Mouse (Mus musculus) midbrain, embryonic 12.5 days (tissue): Measurements from ENCODE around the gene Col9a1. TPM values are rescaled to one million over a fixed set of nuclear protein-coding genes. Genes with fewer than 3 reads are reported as not detected.

Source experiments
- ATAC-seq: fragments of 200-750 bp; cut with Nextera tagmentation; 2 replicates; pipeline ENCODE4 v1.8.0; 2017; ENCODE audit warnings: low read depth, moderate TSS enrichment, moderate library complexity; ENCODE audit not compliant: low FRiP score
- H3K27ac ChIP-seq: fragments of 300-500 bp; sonication (generic); replicated peaks from 2 replicates; pipeline ENCODE4 v1.5.1; 2016; ENCODE audit warnings: mild to moderate bottlenecking
- H3K27me3 ChIP-seq: fragments of 300-500 bp; sonication (generic); 2 replicates; pipeline ENCODE4 v1.6.1; 2016; ENCODE audit warnings: mild to moderate bottlenecking
- H3K36me3 ChIP-seq: fragments of 300-500 bp; sonication (generic); 2 replicates; pipeline ENCODE4 v1.6.1; 2016
- H3K4me1 ChIP-seq: fragments of 300-500 bp; sonication (generic); 2 replicates; pipeline ENCODE4 v1.6.1; 2016
- H3K4me2 ChIP-seq: fragments of 300-500 bp; sonication (generic); replicated peaks from 2 replicates; pipeline ENCODE4 v1.6.1; 2016; ENCODE audit warnings: mild to moderate bottlenecking, moderate library complexity
- H3K4me3 ChIP-seq: fragments of 300-500 bp; sonication (generic); 2 replicates; pipeline ENCODE4 v1.5.1; 2016; ENCODE audit warnings: mild to moderate bottlenecking
- H3K9ac ChIP-seq: fragments of 300-500 bp; sonication (generic); replicated peaks from 2 replicates; pipeline ENCODE4 v1.6.1; 2016; ENCODE audit warnings: mild to moderate bottlenecking, moderate library complexity
- H3K9me3 ChIP-seq: fragments of 300-500 bp; sonication (generic); 2 replicates; pipeline ENCODE4 v1.6.1; 2016; ENCODE audit warnings: mild to moderate bottlenecking
- WGBS: fragments of 180-500 bp; shearing (Covaris S2); methylation state at CpG from one replicate; pipeline ENCODE4 v1.1.7; 2016; 5-methylcytosine and 5-hydroxymethylcytosine counted together
- polyA plus RNA-seq: library from polyadenylated mRNA; unstranded; fragments of >200 nt; fragmentation: Nextera tagmentation; extraction: Ambion mirVana; gene quantifications from 2 replicates; pipeline ENCODE4 v1.2.1, GENCODE M21; 2016

Col9a1 gene
- 10.8 and 23.4 TPM in 2 replicates for polyA plus RNA-seq

- H3K9ac ChIP-seq, result no peak within 1 kb of the TSS
- 82% methylated on average over 6 of the region's 6 CpGs for WGBS
Measured at GRCm38 (mm10) chr1:24177224-24177851, at the start of gene Col9a1. Col9a1 (plus strand) TSS chr1:24177610.

DNA sequence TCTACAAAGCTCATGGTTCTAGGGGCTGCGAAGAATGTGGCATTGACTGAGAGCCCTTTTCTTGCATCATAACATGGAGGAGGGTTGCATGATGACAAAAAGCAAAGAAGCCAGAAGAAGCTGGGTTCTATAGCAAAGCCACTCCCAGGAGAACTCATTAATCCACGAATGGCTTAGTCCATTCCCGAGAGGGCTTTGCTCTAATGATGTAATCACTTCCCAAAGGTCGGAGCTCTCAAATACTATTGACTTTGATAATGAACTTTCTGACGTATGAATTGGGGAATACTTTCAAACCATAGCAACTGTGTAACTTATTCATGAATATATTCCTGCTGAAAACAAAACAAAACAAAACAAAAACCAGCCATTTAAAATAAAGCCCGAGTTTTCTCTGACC lies 49.5 kb upstream of the Col9a1 start:
- Histone ChIP-seq H3K4me3 (no peak overlapping the region), H3K9ac (no peak overlapping the region), H3K36me3 (no peaks in the 10 kb centered on the region), H3K9me3 (no peaks in the 10 kb centered on the region), H3K27ac (no peak overlapping the region), H3K4me2 (no peak overlapping the region), H3K4me1 (no peaks in the 10 kb centered on the region), H3K27me3 (no peaks in the 10 kb centered on the region)
- 53% methylated on average over 6 of the region's 6 CpGs for WGBS
- no peak for ATAC-seq

More at GRCm38 (mm10) chr1:24177224-24177851, at the start of gene Col9a1:
- Histone ChIP-seq H3K36me3 (no peaks in the 10 kb centered on the region), H3K4me2 (no peak within 1 kb of the TSS), H3K4me1 (no peaks in the 10 kb centered on the region), H3K9me3 (no peaks in the 10 kb centered on the region), H3K27me3 (no peaks in the 10 kb centered on the region), H3K27ac (no peak within 1 kb of the TSS), H3K4me3 (no peak within 1 kb of the TSS)
- no peak for ATAC-seq

GRCm38 (mm10) chr1:24133853-24134252 lies 43.6 kb upstream of the Col9a1 start:
- no peak overlapping the region for H3K27ac ChIP-seq
- H3K4me2 ChIP-seq, result peak overlapping the region; percentile 19
- no peaks in the 10 kb centered on the region for H3K4me1 ChIP-seq
- no peaks in the 10 kb centered on the region for H3K36me3 ChIP-seq
- no peaks in the 10 kb centered on the region for H3K27me3 ChIP-seq
- no peak overlapping the region for H3K9ac ChIP-seq
- no peaks in the 10 kb centered on the region for H3K9me3 ChIP-seq
- no peak overlapping the region for H3K4me3 ChIP-seq
- WGBS, result 45% methylated on average over 19 of the region's 19 CpGs
- peak; percentile 25; the same call in 1 of the 2 replicates for ATAC-seq

GRCm38 (mm10) chr1:24134792-24135191 lies 42.6 kb upstream of the Col9a1 start:
- no peak overlapping the region for H3K27ac ChIP-seq
- no peak overlapping the region for H3K9ac ChIP-seq
- peak; percentile 64 for ATAC-seq
- WGBS, result 12% methylated on average over 1 of the region's 1 CpGs
- H3K9me3 ChIP-seq, result no peaks in the 10 kb centered on the region
- peaks cover 3% of the 10 kb centered on the region; the same call in 1 of the 2 replicates for H3K4me1 ChIP-seq
- H3K27me3 ChIP-seq, result no peaks in the 10 kb centered on the region
- H3K4me2 ChIP-seq, result no peak overlapping the region
- no peak overlapping the region for H3K4me3 ChIP-seq
- H3K36me3 ChIP-seq, result no peaks in the 10 kb centered on the region

- Histone ChIP-seq H3K9me3 (no peaks in the 10 kb centered on the region), H3K9ac (no peak overlapping the region), H3K27me3 (no peaks in the 10 kb centered on the region), H3K4me1 (peaks cover 4% of the 10 kb centered on the region; the same call in 1 of the 2 replicates), H3K27ac (no peak overlapping the region), H3K36me3 (no peaks in the 10 kb centered on the region), H3K4me2 (no peak overlapping the region), H3K4me3 (no peak overlapping the region)
- WGBS, result 14% methylated on average over 3 of the region's 3 CpGs
- ATAC-seq, result no peak
Measured at GRCm38 (mm10) chr1:24137133-24137532, 40.3 kb upstream of the Col9a1 start.

DNA sequence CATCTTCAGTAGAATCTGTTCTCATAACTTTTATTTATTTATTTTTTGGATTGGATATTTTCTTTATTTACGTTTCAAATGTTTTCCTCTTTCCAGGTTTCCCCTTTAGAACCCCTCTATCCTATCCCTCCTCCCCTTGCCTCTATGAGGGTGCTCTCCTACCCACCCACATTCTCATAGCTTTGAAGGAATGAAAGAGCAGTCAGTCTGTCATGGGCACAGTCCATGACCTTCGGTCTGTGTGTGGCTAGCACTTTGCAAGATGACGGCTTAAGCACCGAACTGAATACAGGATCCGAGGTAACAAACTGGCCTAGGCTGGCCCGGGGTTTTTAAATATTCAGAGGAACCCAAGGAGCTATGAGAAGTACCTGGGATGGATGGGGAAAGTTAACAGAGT lies 36.9 kb upstream of the Col9a1 start:
- ATAC-seq, result 0 out of 2 replicates have a peak, but pooled peaks have one; percentile 44
- 51% methylated on average over 6 of the region's 6 CpGs for WGBS
- no peaks in the 10 kb centered on the region for H3K9me3 ChIP-seq

DNA sequence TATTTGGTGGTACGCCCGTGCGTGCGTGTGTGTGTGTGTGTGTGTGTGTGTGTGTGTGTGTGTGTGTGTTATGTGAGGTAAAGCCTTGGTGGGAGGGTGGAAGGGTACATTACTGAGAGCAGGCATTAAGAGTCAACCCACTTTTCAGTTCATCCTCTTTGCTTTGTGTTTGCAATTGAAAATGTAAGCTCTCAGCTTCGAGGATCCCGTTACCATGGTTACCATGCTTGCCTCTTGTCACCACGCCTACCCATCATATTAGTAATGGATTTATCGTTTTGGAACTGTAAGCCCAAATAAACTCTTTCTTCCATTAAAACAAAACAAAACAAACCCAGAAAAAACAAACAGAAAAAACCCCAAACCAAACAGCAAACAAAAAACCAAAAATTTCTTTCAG lies 33.9 kb upstream of the Col9a1 start:
- 76% methylated on average over 8 of the region's 8 CpGs for WGBS
- H3K27ac ChIP-seq, result no peak overlapping the region
- H3K4me2 ChIP-seq, result no peak overlapping the region
- H3K9me3 ChIP-seq, result no peaks in the 10 kb centered on the region
- no peaks in the 10 kb centered on the region for H3K27me3 ChIP-seq
- no peaks in the 10 kb centered on the region for H3K36me3 ChIP-seq
- ATAC-seq, result no peak
- H3K9ac ChIP-seq, result no peak overlapping the region
- no peak overlapping the region for H3K4me3 ChIP-seq
- H3K4me1 ChIP-seq, result peaks cover 4% of the 10 kb centered on the region; the same call in 1 of the 2 replicates

More for the DNA sequence above, 36.9 kb upstream of the Col9a1 start:
- no peak overlapping the region for H3K4me2 ChIP-seq
- H3K4me1 ChIP-seq, result peaks cover 4% of the 10 kb centered on the region; the same call in 1 of the 2 replicates
- H3K36me3 ChIP-seq, result no peaks in the 10 kb centered on the region
- H3K27ac ChIP-seq, result no peak overlapping the region
- H3K9ac ChIP-seq, result no peak overlapping the region
- no peak overlapping the region for H3K4me3 ChIP-seq
- no peaks in the 10 kb centered on the region for H3K27me3 ChIP-seq

GRCm38 (mm10) chr1:24157751-24158150 lies 19.7 kb upstream of the Col9a1 start:
- no peak overlapping the region for H3K27ac ChIP-seq
- no peaks in the 10 kb centered on the region for H3K27me3 ChIP-seq
- no peak overlapping the region for H3K9ac ChIP-seq
- WGBS, result 92% methylated on average over 5 of the region's 5 CpGs
- no peak overlapping the region for H3K4me3 ChIP-seq
- H3K4me1 ChIP-seq, result no peaks in the 10 kb centered on the region
- no peak for ATAC-seq
- H3K36me3 ChIP-seq, result no peaks in the 10 kb centered on the region
- H3K4me2 ChIP-seq, result no peak overlapping the region
- peaks cover 8% of the 10 kb centered on the region; the same call in 1 of the 2 replicates for H3K9me3 ChIP-seq

DNA sequence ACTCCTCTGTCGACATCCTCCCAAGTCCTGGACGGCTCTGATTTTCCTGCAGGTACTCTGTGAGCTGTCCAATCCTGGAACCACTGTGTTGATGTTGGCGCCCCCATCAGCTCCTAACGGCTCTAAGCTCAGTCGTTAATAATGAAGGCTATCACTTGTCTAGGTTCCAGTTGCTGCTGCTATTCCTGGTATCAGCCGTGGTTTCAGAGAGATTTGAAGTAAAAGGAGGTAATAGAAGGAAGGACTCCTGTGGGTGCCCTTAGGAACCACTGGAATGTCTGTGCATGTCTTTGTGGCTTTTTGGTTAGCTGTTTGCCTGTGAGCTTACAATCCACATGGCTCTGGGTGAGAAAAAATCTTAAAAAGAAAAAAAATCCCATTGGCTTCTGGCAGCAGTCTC lies 8.0 kb upstream of the Col9a1 start:
- no peak overlapping the region for H3K27ac ChIP-seq
- no peaks in the 10 kb centered on the region for H3K36me3 ChIP-seq
- H3K9me3 ChIP-seq, result no peaks in the 10 kb centered on the region
- no peak overlapping the region for H3K4me3 ChIP-seq
- no peak for ATAC-seq
- H3K4me1 ChIP-seq, result no peaks in the 10 kb centered on the region
- no peaks in the 10 kb centered on the region for H3K27me3 ChIP-seq
- H3K9ac ChIP-seq, result no peak overlapping the region
- no peak overlapping the region for H3K4me2 ChIP-seq
- 54% methylated on average over 6 of the region's 6 CpGs for WGBS

GRCm38 (mm10) chr1:24171205-24171866 lies 6.1 kb upstream of the Col9a1 start:
- no peaks in the 10 kb centered on the region for H3K36me3 ChIP-seq
- no peak overlapping the region for H3K27ac ChIP-seq
- no peaks in the 10 kb centered on the region for H3K27me3 ChIP-seq
- no peak overlapping the region for H3K9ac ChIP-seq
- no peak overlapping the region for H3K4me3 ChIP-seq
- WGBS, result 5% methylated on average over 4 of the region's 4 CpGs
- no peaks in the 10 kb centered on the region for H3K9me3 ChIP-seq
- no peaks in the 10 kb centered on the region for H3K4me1 ChIP-seq
- peak; percentile 72 for ATAC-seq
- H3K4me2 ChIP-seq, result no peak overlapping the region

DNA sequence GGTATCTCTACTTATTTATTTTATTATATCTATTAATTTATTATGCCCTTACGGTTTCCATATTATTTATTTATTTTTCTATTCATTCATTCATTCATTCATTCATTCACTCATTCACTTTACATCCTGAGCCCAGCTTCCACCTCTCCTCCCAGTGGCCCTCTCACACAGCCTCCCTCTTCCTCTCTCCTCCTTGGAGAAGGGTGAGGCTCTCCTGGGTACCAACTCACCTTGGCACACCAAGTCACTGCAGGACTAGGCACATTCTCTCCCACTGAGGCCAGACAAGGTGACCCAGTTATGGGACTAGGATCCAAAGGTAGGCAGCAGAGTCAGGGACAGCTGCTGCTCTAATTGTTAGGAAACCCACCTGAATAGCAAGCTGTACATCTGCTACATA lies 5.5 kb upstream of the Col9a1 start:
- Histone ChIP-seq H3K4me3 (no peak overlapping the region), H3K27ac (no peak overlapping the region), H3K9ac (no peak overlapping the region), H3K9me3 (no peaks in the 10 kb centered on the region), H3K4me1 (no peaks in the 10 kb centered on the region), H3K4me2 (no peak overlapping the region), H3K36me3 (no peaks in the 10 kb centered on the region), H3K27me3 (no peaks in the 10 kb centered on the region)
- ATAC-seq, result peak; percentile 59
- 77% methylated on average over 1 of the region's 1 CpGs for WGBS

DNA sequence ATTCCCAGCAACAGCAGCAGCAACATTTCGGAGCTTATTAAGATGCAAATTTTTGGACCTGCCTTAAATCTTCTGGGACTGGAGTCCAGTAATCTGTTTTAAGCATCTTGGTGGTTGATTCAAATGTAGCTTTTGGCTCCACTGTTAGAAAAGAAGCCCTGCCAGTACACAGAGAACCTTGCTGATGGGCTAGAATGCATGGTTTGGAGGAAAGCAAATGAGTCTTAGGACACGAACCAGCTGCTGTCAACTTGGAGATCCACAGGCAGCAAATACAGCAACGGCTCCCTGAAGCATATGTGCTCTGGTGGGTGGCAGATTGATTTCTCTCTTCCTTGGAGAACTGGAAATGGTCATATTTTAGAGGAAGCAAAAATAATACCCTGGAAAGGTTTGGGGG lies 4.8 kb upstream of the Col9a1 start:
- ATAC-seq, result no peak
- no peaks in the 10 kb centered on the region for H3K27me3 ChIP-seq
- H3K9me3 ChIP-seq, result no peaks in the 10 kb centered on the region
- no peak overlapping the region for H3K9ac ChIP-seq
- no peaks in the 10 kb centered on the region for H3K36me3 ChIP-seq
- H3K4me3 ChIP-seq, result no peak overlapping the region
- no peaks in the 10 kb centered on the region for H3K4me1 ChIP-seq
- no peak overlapping the region for H3K4me2 ChIP-seq
- no peak overlapping the region for H3K27ac ChIP-seq
- WGBS, result 57% methylated on average over 3 of the region's 3 CpGs
